Mouse (Mus musculus) kidney, embryonic 15.5 days (tissue): ENCODE measurements around the gene Gm13757. TPM values are rescaled to one million over a fixed set of nuclear protein-coding genes. Genes with fewer than 3 reads are reported as not detected.
"Not testable (repeated sequence)": the region's sequence is repeated elsewhere in the genome, so short reads cannot be mapped to it uniquely, and the experiment has no call there.

Experiments
- ATAC-seq: fragments of 200-750 bp; cut with Nextera tagmentation; replicated peaks from 2 replicates; pipeline ENCODE4 v1.8.0; 2017; ENCODE audit warnings: moderate TSS enrichment; ENCODE audit not compliant: low FRiP score
- H3K27ac ChIP-seq: fragments of 300-500 bp; sonication (generic); 2 replicates; pipeline ENCODE4 v1.5.1; 2015; ENCODE audit warnings: mild to moderate bottlenecking, inconsistent platforms
- H3K27me3 ChIP-seq: fragments of 300-500 bp; sonication (generic); 2 replicates; pipeline ENCODE4 v1.6.1; 2015; ENCODE audit warnings: inconsistent platforms
- H3K36me3 ChIP-seq: fragments of 300-500 bp; sonication (generic); 2 replicates; pipeline ENCODE4 v1.6.1; 2015; ENCODE audit warnings: inconsistent platforms
- H3K4me1 ChIP-seq: fragments of 300-500 bp; sonication (generic); 2 replicates; pipeline ENCODE4 v1.6.1; 2015; ENCODE audit warnings: inconsistent platforms
- H3K4me2 ChIP-seq: fragments of 300-500 bp; sonication (generic); 2 replicates; pipeline ENCODE4 v1.6.1; 2015; ENCODE audit warnings: moderate library complexity, mild to moderate bottlenecking, inconsistent platforms
- H3K4me3 ChIP-seq: fragments of 300-500 bp; sonication (generic); replicated peaks from 2 replicates; pipeline ENCODE4 v1.5.1; 2015; ENCODE audit warnings: mild to moderate bottlenecking, inconsistent platforms
- H3K9ac ChIP-seq: fragments of 300-500 bp; sonication (generic); 2 replicates; pipeline ENCODE4 v1.6.1; 2015; ENCODE audit warnings: mild to moderate bottlenecking, inconsistent platforms
- H3K9me3 ChIP-seq: fragments of 300-500 bp; sonication (generic); replicated peaks from 2 replicates; pipeline ENCODE4 v1.6.1; 2016; ENCODE audit warnings: inconsistent platforms
- WGBS: fragments of 180-500 bp; shearing (Covaris S2); methylation state at CpG from one replicate; pipeline ENCODE4 v1.1.7; 2015; ENCODE audit warnings: mixed read lengths; 5-methylcytosine and 5-hydroxymethylcytosine counted together
- polyA plus RNA-seq: library from polyadenylated mRNA; unstranded; fragments of >200 nt; fragmentation: Nextera tagmentation; extraction: Ambion mirVana; gene quantifications from 2 replicates; pipeline ENCODE4 v1.2.1, GENCODE M21; 2015

Gm13757 gene
- not detected in 2 replicates for polyA plus RNA-seq

GRCm38 (mm10) chr2:88449031-88449430 is at the start of gene Gm13757:
TSS of gene Gm13757 (minus strand) at chr2:88449131.
- Histone ChIP-seq H3K9ac (no peak within 1 kb of the TSS), H3K27me3 (no peaks in the 10 kb centered on the region), H3K4me3 (no peak within 1 kb of the TSS), H3K4me1 (no peaks in the 10 kb centered on the region), H3K9me3 (no peaks in the 10 kb centered on the region), H3K27ac (no peak within 1 kb of the TSS), H3K4me2 (no peak within 1 kb of the TSS), H3K36me3 (no peaks in the 10 kb centered on the region)
- 96% methylated on average over 1 of the region's 1 CpGs for WGBS
- ATAC-seq: no peak

DNA sequence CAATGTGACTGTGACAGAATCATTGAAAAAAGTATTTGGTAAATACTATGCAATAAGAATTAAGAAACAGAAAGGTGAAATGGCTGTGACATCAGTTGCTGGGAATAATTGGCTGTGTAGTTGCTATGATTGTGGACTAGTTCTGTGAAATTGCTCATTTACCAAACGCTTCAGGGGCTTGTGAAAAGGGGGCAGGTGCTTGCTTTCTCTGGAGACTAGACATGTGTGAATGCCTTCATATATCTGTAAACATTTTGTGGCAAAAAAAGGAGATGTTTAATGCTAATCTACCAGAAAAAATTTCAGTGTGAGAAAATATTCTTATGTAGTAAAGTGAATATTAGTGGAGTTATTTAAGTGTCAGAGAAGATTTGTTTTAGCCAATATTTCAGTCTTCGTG is 44.1 kb upstream of the Gm13757 start, which contains the start of gene Olfr1185-ps1:
Gene Olfr1185-ps1 (plus strand): TSS at position 301 of the 400 bp plus-strand sequence.
- H3K4me3 ChIP-seq: no peak within 1 kb of the TSS
- H3K27me3 ChIP-seq: no peaks in the 10 kb centered on the region
- H3K9me3 ChIP-seq: no peaks in the 10 kb centered on the region
- no peak within 1 kb of the TSS for H3K9ac ChIP-seq
- H3K4me1 ChIP-seq: no peaks in the 10 kb centered on the region
- no peaks in the 10 kb centered on the region for H3K36me3 ChIP-seq
- no peak for ATAC-seq
- no peak within 1 kb of the TSS for H3K4me2 ChIP-seq
- no peak within 1 kb of the TSS for H3K27ac ChIP-seq
- WGBS: 68% methylated on average over 2 of the region's 2 CpGs

- Histone ChIP-seq H3K27ac (no peak within 1 kb of the TSS), H3K4me1 (no peaks in the 10 kb centered on the region), H3K4me3 (no peak within 1 kb of the TSS), H3K9me3 (no peaks in the 10 kb centered on the region), H3K4me2 (no peak within 1 kb of the TSS), H3K36me3 (no peaks in the 10 kb centered on the region), H3K9ac (no peak within 1 kb of the TSS), H3K27me3 (no peaks in the 10 kb centered on the region)
- no peak for ATAC-seq
- 90% methylated on average over 2 of the region's 2 CpGs for WGBS
Observed at GRCm38 (mm10) chr2:88483298-88483697, 34.4 kb upstream of the Gm13757 start, which contains the start of gene Olfr1184. TSS of gene Olfr1184 (plus strand) at chr2:88483598.

DNA sequence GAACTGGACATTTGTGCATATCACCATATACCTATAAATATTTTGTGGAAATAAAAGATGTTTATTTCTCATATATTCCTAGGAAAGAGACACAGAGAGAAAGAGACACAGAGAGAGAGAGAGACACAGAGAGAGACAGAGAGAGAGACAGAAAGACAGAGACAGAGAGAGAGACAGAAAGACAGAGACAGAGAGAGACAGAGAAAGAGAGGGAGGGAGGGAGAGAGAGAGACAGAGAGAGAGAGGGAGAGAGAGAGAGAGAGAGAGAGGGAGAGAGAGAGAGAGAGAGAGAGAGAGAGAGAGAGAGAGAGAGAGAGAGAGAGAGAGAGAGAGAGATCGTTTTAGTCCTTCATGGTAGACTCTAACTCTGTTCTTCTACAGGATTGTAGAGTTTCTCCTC is 5.6 kb upstream of the Gm13757 start, which contains the start of gene Olfr1183:
Gene Olfr1183 (plus strand): TSS at position 301 of the 400 bp plus-strand sequence.
- H3K9me3 ChIP-seq, H3K4me2 ChIP-seq, H3K9ac ChIP-seq, H3K36me3 ChIP-seq, H3K27me3 ChIP-seq, H3K27ac ChIP-seq, H3K4me1 ChIP-seq, ATAC-seq, H3K4me3 ChIP-seq: not testable (repeated sequence)
- 83% methylated on average over 1 of the region's 1 CpGs for WGBS

DNA sequence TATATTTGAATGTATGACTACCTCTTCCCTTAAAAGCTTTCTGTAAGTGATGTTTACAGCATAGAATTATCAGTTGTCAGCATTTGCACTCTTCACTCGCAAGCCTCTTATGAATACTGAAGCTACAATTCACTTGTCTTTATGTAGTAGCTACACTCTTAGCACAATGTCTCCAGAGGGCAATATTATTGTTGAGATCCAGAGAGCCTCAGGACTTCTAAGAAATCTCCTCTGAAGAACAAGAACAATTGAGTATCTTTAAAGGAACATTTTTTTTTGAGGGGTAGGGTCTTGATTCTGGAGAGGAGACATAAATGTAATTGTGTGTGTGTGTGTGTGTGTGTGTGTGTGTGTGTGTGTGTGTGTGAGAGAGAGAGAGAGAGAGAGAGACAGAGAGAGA is 22.9 kb downstream of the Gm13757 start, which contains the start of gene Olfr1181:
Gene Olfr1181 (minus strand): TSS at position 101 of the 400 bp plus-strand sequence.
- ATAC-seq: no peak
- Histone ChIP-seq H3K36me3 (no peaks in the 10 kb centered on the region), H3K27me3 (no peaks in the 10 kb centered on the region), H3K9ac (no peak within 1 kb of the TSS), H3K4me3 (no peak within 1 kb of the TSS), H3K4me1 (no peaks in the 10 kb centered on the region), H3K4me2 (no peak within 1 kb of the TSS), H3K9me3 (no peaks in the 10 kb centered on the region), H3K27ac (no peak within 1 kb of the TSS)
- 97% methylated on average over 1 of the region's 1 CpGs for WGBS

GRCm38 (mm10) chr2:88419051-88419450 is 29.9 kb downstream of the Gm13757 start, which contains the start of gene Olfr1180:
TSS of gene Olfr1180 (minus strand) at chr2:88419151.
- no peak within 1 kb of the TSS for H3K4me2 ChIP-seq
- H3K4me3 ChIP-seq: no peak within 1 kb of the TSS
- 66% methylated on average over 2 of the region's 2 CpGs for WGBS
- no peak within 1 kb of the TSS for H3K9ac ChIP-seq
- H3K27me3 ChIP-seq: no peaks in the 10 kb centered on the region
- H3K36me3 ChIP-seq: no peaks in the 10 kb centered on the region
- no peaks in the 10 kb centered on the region for H3K4me1 ChIP-seq
- no peaks in the 10 kb centered on the region for H3K9me3 ChIP-seq
- no peak within 1 kb of the TSS for H3K27ac ChIP-seq
- no peak for ATAC-seq

GRCm38 (mm10) chr2:88406353-88406752 is 42.6 kb downstream of the Gm13757 start, which contains the start of gene Olfr1179:
TSS of gene Olfr1179 (minus strand) at chr2:88406453.
- no peak for ATAC-seq
- H3K27me3 ChIP-seq: no peaks in the 10 kb centered on the region
- H3K27ac ChIP-seq: no peak within 1 kb of the TSS
- H3K9ac ChIP-seq: no peak within 1 kb of the TSS
- H3K4me3 ChIP-seq: no peak within 1 kb of the TSS
- H3K4me1 ChIP-seq: no peaks in the 10 kb centered on the region
- no peak within 1 kb of the TSS for H3K4me2 ChIP-seq
- no peaks in the 10 kb centered on the region for H3K9me3 ChIP-seq
- H3K36me3 ChIP-seq: no peaks in the 10 kb centered on the region
- 82% methylated on average over 3 of the region's 3 CpGs for WGBS

Other genes starting within 250 kb of the Gm13757 start
- gene Olfr1170, start 220.8 kb downstream of the Gm13757 start, polyA plus RNA-seq: not detected in 2 replicates
- gene Olfr1173, start 169.3 kb downstream of the Gm13757 start, polyA plus RNA-seq: not detected in 2 replicates
- not detected in 2 replicates for gene Olfr1174-ps, start 134.0 kb downstream of the Gm13757 start, polyA plus RNA-seq
- not detected in 2 replicates for gene Olfr1175-ps, start 121.9 kb downstream of the Gm13757 start, polyA plus RNA-seq
- not detected in 2 replicates for gene Olfr1176, start 112.4 kb downstream of the Gm13757 start, polyA plus RNA-seq
- not detected in 2 replicates for gene Olfr1177-ps, start 102.6 kb downstream of the Gm13757 start, polyA plus RNA-seq
- not detected in 2 replicates for gene Olfr1178, start 62.1 kb downstream of the Gm13757 start, polyA plus RNA-seq
- not detected in 2 replicates for gene Olfr1179, start 42.7 kb downstream of the Gm13757 start, polyA plus RNA-seq
- gene Olfr1180, start 30.0 kb downstream of the Gm13757 start, polyA plus RNA-seq: not detected in 2 replicates
- gene Olfr1181, start 23.0 kb downstream of the Gm13757 start, polyA plus RNA-seq: not detected in 2 replicates
- not detected in 2 replicates for gene Olfr1183, start 5.7 kb upstream of the Gm13757 start, polyA plus RNA-seq
- not detected in 2 replicates for gene Olfr1184, start 34.5 kb upstream of the Gm13757 start, polyA plus RNA-seq
- gene Olfr1185-ps1, start 44.2 kb upstream of the Gm13757 start, polyA plus RNA-seq: not detected in 2 replicates
- not detected in 2 replicates for gene Olfr1186, start 69.4 kb upstream of the Gm13757 start, polyA plus RNA-seq
- not detected in 2 replicates for gene Olfr1188, start 107.8 kb upstream of the Gm13757 start, polyA plus RNA-seq
- not detected in 2 replicates for gene Olfr1189, start 137.3 kb upstream of the Gm13757 start, polyA plus RNA-seq
- not detected in 2 replicates for gene Olfr1191-ps1, start 191.4 kb upstream of the Gm13757 start, polyA plus RNA-seq
- not detected in 2 replicates for gene Olfr1192-ps1, start 199.4 kb upstream of the Gm13757 start, polyA plus RNA-seq
- gene Olfr1193, start 226.5 kb upstream of the Gm13757 start, polyA plus RNA-seq: not detected in 2 replicates
- not detected in 2 replicates for gene Olfr1195, start 240.1 kb upstream of the Gm13757 start, polyA plus RNA-seq